Mouse (Mus musculus) 3T3-L1 (cell line): ENCODE data around the gene Ehf.

Source experiments
- DNase-seq: peaks from one replicate; pipeline ENCODE4 v3.0.0-alpha.2; 2015; ENCODE audit warnings: low read depth, low spot score

Ehf gene

DNA sequence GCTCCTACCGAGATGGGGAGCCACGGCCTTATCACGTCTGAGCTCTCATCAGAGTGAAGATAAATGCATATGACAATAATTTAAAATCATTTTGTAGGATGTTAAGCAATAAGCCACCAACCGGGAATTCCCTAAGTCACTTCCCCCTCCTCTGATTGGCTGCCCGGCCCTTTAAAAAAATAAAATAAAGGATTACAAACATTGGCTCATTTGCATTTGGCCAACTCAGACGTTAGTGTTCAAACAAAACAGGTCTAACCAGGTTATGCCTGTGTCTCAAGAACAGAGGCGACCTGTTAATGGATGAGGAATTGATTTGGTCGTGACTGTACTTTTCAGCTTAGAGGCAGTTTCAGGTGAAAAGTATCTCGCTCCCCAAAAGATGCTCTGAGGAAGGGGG, at the start of gene Ehf:
TSS of gene Ehf (minus strand) at position 147 of the 400 bp plus-strand sequence.
- DNase-seq, result no peak

DNA sequence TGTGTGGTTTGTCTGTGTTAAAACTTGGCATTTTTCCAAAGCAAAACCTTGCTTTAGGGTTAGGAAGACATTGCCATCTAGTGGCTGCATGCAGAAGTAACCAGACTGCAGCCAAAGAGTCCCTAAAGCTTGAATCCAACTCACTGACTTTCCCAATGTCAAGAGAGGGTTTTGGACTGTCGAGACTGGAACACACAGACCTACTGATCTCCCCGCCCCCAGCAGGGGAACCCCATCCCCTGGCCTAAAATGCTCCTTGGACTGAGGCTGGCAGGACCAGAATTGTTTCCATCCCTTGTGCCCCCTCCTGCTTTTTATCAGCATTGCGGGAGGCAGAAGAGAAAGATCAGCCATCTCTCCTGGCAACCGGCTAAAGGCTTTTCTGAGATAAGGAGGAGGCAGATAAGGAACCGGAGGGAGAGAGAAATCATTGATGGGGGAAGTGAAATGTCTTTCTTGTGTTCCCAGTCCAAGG, 44.4 kb upstream of the Ehf start:
- DNase-seq, result peak; percentile 79

- no peak for DNase-seq
Observed at GRCm38 (mm10) chr2:103346751-103347289, 43.7 kb upstream of the Ehf start.

DNA sequence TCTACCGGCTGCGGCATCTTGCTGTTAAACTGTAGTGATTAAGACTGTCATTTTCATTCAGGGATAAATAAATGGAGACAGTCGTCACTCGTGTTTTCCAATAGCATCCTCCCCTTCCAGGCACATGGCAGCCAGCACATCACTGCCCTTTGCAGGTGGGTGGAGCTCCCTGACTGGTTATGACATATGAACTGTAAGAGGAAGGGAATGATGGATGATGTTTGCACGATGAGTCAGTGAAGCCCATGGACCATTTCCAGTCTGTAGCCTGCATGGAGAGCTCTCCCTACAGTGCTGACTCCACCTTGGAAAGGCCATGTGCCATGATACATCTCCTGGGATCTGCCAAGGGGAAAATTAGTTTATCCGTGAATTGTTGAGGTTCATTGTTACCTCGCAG, 40.5 kb upstream of the Ehf start:
- peak; percentile 95 for DNase-seq

GRCm38 (mm10) chr2:103342123-103342522, 39.0 kb upstream of the Ehf start:
- no peak for DNase-seq

- DNase-seq, result no peak
Observed at GRCm38 (mm10) chr2:103341375-103341971, 38.4 kb upstream of the Ehf start.

- no peak for DNase-seq
Observed at GRCm38 (mm10) chr2:103338706-103339105, 35.6 kb upstream of the Ehf start.

- DNase-seq, result no peak
Observed at GRCm38 (mm10) chr2:103337370-103337769, 34.3 kb upstream of the Ehf start.

DNA sequence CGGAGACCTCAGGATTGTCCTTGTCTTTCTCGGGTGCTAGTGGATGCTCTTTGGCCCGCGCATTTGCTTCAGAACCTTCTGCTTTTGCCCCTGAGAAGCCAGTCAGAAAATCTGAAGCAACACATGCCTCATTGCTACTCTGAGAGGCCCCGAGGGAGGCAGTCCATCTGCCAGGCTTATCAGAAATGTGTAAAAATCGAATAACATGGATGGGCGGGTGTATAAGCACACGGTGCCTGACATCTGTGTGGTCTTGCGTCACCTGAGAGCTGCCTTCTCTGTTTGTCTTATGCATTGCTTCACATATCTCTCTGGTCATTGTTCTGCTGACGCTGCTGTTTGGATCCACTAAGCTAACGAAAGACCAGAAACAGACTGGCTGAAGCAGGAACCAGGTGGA, 33.5 kb upstream of the Ehf start:
- DNase-seq, result no peak

DNA sequence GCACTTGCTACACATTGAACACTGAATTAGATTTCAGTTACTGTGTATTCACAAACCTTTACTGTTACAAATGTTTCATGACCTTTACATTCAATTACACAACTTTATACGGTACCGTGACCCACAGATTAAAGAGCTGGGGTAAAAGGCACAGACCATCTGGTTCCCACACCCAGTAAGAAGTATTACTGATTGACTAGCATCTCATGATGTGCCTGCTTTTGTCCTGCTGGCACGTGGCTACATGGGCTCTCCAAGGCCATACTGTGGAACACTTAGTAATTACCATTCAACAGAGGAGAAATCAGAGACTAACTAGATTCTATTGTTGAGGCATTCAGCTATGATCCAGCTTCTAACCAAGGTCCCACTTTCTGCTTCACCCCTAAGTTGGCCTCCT, 32.9 kb upstream of the Ehf start:
- no peak for DNase-seq

- DNase-seq, result peak; percentile 27
Observed at GRCm38 (mm10) chr2:103331666-103332191, 28.7 kb upstream of the Ehf start.

DNA sequence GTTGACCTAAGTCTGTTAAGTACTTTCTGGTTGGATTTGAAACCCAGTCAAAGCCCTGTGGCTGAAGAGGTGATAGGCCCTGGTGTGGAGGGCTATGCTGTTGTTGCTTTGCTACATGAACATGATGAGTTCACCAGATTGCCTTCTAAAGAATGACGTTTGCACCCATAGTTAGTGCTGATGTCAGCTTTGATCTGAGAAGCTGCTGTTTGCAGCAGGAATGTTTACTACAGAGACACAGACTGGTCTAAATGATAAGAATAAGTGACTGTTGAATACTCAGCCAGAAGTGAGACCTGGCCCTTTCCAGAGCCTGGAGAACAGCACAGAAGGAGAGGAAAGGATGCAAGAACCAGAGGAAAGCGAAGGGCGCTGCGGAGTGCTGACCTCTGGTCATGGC, 25.7 kb upstream of the Ehf start:
- no peak for DNase-seq

DNA sequence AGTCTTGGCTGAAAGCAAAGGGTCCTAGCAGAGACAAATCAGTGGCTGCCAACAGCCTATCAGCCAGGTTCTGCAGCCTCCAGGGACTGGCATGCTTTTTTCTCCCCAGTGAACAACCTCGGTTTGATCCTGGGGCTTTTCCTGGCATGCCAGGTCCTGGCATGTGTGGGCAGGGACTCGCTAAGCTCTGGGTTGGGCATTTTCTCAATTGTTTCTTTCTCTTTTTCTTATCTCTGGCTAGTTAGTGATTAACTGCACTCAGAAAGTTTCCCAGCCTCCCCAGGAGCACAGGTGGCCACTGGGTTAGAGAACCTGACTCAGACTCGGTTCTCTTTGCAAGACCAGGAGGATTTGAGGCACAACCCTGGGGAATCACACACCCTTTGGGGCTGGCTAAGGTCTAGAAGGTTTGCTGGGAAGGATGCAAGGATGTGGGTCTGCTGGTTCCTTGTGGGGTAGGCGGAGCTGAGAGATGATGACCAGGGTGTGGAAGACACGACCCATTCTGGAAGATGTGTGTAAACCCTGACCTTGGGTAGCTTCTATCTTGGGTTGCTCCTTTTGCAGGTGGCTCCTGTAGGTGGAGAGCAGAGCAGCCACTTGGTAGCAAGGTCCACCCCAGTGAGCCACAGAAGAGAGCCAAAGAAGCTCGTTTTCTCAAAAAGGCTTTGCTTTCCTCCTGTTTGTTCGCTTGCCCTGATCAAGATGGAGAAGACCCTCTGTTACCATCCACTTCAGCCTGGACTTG, 22.4 kb upstream of the Ehf start:
- DNase-seq, result no peak

DNA sequence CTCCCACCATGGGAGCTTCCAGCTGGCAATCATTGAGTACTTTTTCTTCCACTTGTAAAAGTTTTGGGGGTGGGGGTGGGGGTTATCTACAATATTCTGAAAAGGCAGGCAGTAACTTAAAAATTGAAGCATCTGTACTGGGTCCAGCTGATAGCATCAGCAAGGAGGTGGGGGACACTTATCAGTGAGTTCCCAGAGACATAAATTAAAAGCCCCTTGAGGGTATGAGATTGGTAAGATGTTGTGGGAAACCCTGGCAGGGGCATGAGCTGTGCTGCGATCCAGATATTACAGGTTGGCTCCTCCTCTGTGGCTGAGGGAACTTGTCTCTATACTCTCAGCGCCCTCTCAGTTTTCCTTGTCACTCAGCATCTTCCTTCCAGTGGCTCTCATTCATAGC, 21.2 kb upstream of the Ehf start:
- no peak for DNase-seq

GRCm38 (mm10) chr2:103322171-103322570, 19.1 kb upstream of the Ehf start:
- DNase-seq, result no peak

- no peak for DNase-seq
Observed at GRCm38 (mm10) chr2:103321638-103322037, 18.6 kb upstream of the Ehf start.

GRCm38 (mm10) chr2:103314002-103314401, 10.9 kb upstream of the Ehf start:
- DNase-seq, result no peak

GRCm38 (mm10) chr2:103312640-103313039, 9.6 kb upstream of the Ehf start:
- DNase-seq, result no peak

GRCm38 (mm10) chr2:103310663-103311062, 7.6 kb upstream of the Ehf start:
- DNase-seq, result no peak

GRCm38 (mm10) chr2:103306686-103307085, 3.6 kb upstream of the Ehf start:
- no peak for DNase-seq

GRCm38 (mm10) chr2:103302669-103303068, 409 bp downstream of the Ehf start:
- no peak for DNase-seq

DNA sequence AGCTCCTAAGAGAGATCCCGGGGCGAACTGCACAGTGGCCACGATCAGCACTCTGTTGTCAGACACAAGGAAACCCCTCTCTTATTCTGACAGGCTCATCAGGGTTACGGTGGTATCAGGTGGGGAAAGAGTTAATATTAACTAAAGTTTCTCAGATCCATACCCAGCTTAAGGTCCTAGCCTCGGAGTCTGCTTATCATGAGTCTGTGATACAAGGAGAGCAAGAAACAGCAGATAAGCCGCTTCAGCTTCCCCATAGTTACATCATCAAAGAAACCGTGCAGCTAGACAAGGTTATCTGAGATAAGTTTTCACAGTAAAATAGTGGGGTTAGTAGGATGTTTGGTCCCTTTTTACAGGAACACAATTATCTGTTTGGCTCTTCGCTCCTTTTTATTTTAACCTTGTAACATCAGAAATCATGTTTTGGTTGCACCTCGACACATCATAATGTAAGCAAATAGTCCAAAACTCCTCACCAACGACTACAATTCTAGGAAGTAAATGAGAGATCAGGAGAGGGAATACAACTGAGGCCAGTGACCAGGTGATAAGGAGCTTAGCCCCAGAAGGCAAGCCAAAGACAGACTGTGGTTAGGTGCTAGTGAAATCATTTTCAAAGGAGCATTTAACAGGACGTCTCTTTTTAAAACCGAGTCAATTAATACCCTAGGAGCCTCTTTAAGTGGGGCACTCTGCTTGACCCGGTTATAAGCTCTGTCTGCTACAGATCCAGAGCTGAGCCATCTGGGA, 4.2 kb downstream of the Ehf start:
- DNase-seq, result no peak
